Mouse (Mus musculus) hindbrain, embryonic 16.5 days (tissue): Measurements from ENCODE around the gene Klf16. TPM values are rescaled to one million over a fixed set of nuclear protein-coding genes. Genes with fewer than 3 reads are reported as not detected.
A peak's percentile ranks its signal among the peaks of the same experiment; 100 is the strongest.

Source experiments
- ATAC-seq: fragments of 200-750 bp; cut with Nextera tagmentation; 2 replicates; pipeline ENCODE4 v1.8.0; 2017; ENCODE audit warnings: moderate TSS enrichment, moderate library complexity
- H3K27ac ChIP-seq: fragments of 300-500 bp; sonication (generic); 2 replicates; pipeline ENCODE4 v1.5.1; 2014; ENCODE audit warnings: low read depth, mild to moderate bottlenecking, control low read depth, low read length, moderate library complexity
- H3K27me3 ChIP-seq: fragments of 300-500 bp; sonication (generic); replicated peaks from 2 replicates; pipeline ENCODE4 v1.6.1; 2014; ENCODE audit warnings: low read length; ENCODE audit not compliant: control insufficient read depth, insufficient read depth
- H3K36me3 ChIP-seq: fragments of 300-500 bp; sonication (generic); 2 replicates; pipeline ENCODE4 v1.6.1; 2014; ENCODE audit warnings: mild to moderate bottlenecking, low read length, moderate library complexity, mixed read lengths; ENCODE audit not compliant: control insufficient read depth, insufficient read depth
- H3K4me1 ChIP-seq: fragments of 300-500 bp; sonication (generic); 2 replicates; pipeline ENCODE4 v1.6.1; 2014; ENCODE audit warnings: low read depth, low read length; ENCODE audit not compliant: control insufficient read depth, insufficient read depth
- H3K4me2 ChIP-seq: fragments of 300-500 bp; sonication (generic); 2 replicates; pipeline ENCODE4 v1.6.1; 2014; ENCODE audit warnings: mild to moderate bottlenecking, low read length, control low read depth, moderate library complexity
- H3K4me3 ChIP-seq: fragments of 300-500 bp; sonication (generic); 2 replicates; pipeline ENCODE4 v1.5.1; 2014; ENCODE audit warnings: mild to moderate bottlenecking, low read length, control low read depth, moderate library complexity
- H3K9ac ChIP-seq: fragments of 300-500 bp; sonication (generic); 2 replicates; pipeline ENCODE4 v1.6.1; 2014; ENCODE audit warnings: low read depth, mild to moderate bottlenecking, control low read depth, low read length, moderate library complexity
- H3K9me3 ChIP-seq: fragments of 300-500 bp; sonication (generic); 2 replicates; pipeline ENCODE4 v1.6.1; 2014; ENCODE audit warnings: mild to moderate bottlenecking, low read length, moderate library complexity; ENCODE audit not compliant: control insufficient read depth
- WGBS: fragments of 180-500 bp; shearing (Covaris S2); extraction: QIAGEN DNeasy Blood & Tissue Kit; methylation state at CpG from one replicate; pipeline ENCODE4 v1.1.7; 2014; 5-methylcytosine and 5-hydroxymethylcytosine counted together
- polyA plus RNA-seq: library from polyadenylated mRNA; unstranded; fragments of >200 nt; fragmentation: Nextera tagmentation; extraction: Ambion mirVana; gene quantifications from 2 replicates; pipeline ENCODE4 v1.2.1, GENCODE M21; 2015

The Klf16 gene
- polyA plus RNA-seq, 1 experiment from 2014 or later = 5.1 TPM

DNA sequence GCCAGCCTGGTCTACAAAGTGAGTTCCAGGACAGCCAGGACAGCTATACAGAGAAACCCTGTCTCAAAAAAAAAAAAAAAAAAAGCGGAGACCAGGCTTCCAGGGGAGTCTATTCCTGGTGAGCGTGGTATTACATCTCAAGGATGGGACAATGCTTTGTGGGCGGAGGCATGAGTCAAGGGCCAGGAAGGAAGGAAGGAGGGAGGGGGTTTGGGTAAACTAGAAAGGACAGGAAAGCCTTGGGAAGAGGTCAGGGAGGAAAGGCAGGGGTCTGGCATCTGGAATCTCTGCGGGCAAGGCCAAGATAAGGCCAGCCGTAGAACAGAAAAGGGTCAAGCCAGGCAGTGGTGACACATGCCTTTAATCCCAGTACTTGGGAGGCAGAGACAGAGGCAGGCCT is 37.6 kb downstream of the Klf16 start:
- H3K9ac ChIP-seq = no peak overlapping the region
- ATAC-seq = no peak
- peaks cover 23% of the 10 kb centered on the region for H3K27me3 ChIP-seq
- H3K9me3 ChIP-seq = no peaks in the 10 kb centered on the region
- WGBS = 56% methylated on average over 5 of the region's 5 CpGs
- no peak overlapping the region for H3K27ac ChIP-seq
- H3K4me1 ChIP-seq = peaks cover 2% of the 10 kb centered on the region; the same call in 1 of the 2 replicates
- H3K36me3 ChIP-seq = peaks cover 22% of the 10 kb centered on the region
- no peak overlapping the region for H3K4me2 ChIP-seq
- no peak overlapping the region for H3K4me3 ChIP-seq

DNA sequence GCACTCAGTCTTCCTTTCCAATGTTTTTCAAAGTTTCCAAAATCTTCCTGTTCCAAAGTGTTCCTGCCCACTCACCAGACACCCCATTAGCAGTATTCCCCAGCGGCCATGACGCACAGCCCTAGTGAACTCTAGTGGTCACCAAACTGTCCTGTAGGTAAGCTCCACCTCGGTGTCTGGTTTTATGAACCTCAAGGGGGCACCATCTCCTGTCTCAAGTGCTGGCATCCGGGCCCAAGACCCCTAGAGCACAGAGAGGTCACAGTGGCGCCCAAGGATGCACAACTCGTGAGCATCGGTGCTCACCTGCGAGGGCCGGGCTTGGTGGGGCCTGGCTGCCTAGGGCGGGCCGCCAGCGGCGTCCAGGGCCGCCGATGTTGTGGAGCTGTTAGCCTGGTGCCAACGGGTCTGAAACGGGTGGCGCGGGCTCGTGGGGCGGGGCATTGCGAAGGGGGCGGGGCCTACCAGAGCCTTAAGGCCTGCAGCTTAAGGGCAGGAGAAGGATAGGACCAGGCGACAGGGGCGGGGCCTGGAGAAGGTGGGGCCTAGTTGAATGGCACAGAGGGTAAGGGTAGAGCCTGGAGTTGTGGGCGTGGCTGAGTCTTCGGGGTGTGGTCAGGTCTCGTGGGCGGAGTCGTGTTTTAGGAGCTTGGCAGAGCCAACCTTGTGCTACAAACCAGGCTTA is 38.3 kb downstream of the Klf16 start, which contains the start of gene Atp8b3:
Atp8b3 (minus strand) TSS at position 415 of the 685 bp plus-strand sequence.
- peak within 1 kb of the TSS; percentile 20; the same call in 1 of the 2 replicates for H3K4me3 ChIP-seq
- peak within 1 kb of the TSS; percentile 44 for H3K4me2 ChIP-seq
- H3K27me3 ChIP-seq = peaks cover 23% of the 10 kb centered on the region
- H3K4me1 ChIP-seq = peaks cover 2% of the 10 kb centered on the region; the same call in 1 of the 2 replicates
- no peak within 1 kb of the TSS for H3K9ac ChIP-seq
- ATAC-seq = no peak
- H3K36me3 ChIP-seq = peaks cover 22% of the 10 kb centered on the region
- 2% methylated on average over 30 of the region's 30 CpGs for whole genome bisulfite sequencing
- H3K27ac ChIP-seq = no peak within 1 kb of the TSS
- no peaks in the 10 kb centered on the region for H3K9me3 ChIP-seq

DNA sequence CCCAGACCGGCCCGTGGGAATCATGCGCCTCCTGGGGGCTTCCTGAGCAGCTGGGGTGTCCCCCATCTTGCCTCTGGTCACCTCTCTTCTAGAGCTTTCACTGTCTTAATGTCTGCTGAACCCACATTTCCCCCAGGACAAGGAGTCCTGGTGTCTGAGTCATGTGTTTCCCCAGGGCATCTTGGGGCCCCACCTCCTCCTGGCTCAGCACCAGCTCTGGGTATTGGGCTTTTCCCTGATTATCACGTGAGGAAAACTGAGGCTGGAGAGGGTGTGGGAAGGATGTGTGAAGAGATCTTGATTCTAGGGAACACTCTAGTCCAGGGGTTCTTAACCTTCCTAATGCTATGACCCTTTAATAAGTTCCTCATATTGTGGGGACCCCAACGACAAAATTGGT is 38.9 kb downstream of the Klf16 start:
- 56% methylated on average over 5 of the region's 5 CpGs for WGBS
- no peak overlapping the region for H3K4me2 ChIP-seq
- peaks cover 17% of the 10 kb centered on the region for H3K36me3 ChIP-seq
- peaks cover 2% of the 10 kb centered on the region; the same call in 1 of the 2 replicates for H3K4me1 ChIP-seq
- no peak overlapping the region for H3K4me3 ChIP-seq
- no peak overlapping the region for H3K27ac ChIP-seq
- H3K9me3 ChIP-seq = no peaks in the 10 kb centered on the region
- no peak overlapping the region for H3K9ac ChIP-seq
- ATAC-seq = no peak
- H3K27me3 ChIP-seq = peaks cover 23% of the 10 kb centered on the region

DNA sequence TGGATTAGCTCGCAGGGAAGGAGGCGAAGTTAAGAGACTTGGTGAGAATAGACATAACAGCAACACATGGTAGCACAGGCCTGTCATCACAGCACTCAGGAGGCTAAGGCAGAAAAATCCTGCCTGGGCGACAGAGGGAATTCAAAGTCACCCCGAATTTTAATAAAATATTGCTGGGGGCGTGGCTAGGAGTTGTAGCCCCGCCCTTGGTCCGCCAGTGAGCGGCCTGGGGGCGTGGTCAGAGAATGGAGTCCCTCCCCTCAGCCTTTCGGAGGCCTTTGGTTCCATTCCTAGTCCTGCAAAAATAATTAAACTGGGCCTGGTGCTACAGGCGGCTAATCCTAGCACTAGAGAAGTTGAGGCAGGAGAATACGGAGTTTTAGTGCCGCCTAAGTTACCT is 41.4 kb downstream of the Klf16 start:
- Histone ChIP-seq H3K36me3 (no peaks in the 10 kb centered on the region), H3K9me3 (no peaks in the 10 kb centered on the region), H3K4me1 (peaks cover 2% of the 10 kb centered on the region; the same call in 1 of the 2 replicates), H3K4me3 (no peak overlapping the region), H3K27me3 (peaks cover 23% of the 10 kb centered on the region), H3K4me2 (peak overlapping the region; percentile 37; the same call in 1 of the 2 replicates), H3K9ac (no peak overlapping the region), H3K27ac (no peak overlapping the region)
- WGBS = 14% methylated on average over 13 of the region's 13 CpGs
- no peak for ATAC-seq

DNA sequence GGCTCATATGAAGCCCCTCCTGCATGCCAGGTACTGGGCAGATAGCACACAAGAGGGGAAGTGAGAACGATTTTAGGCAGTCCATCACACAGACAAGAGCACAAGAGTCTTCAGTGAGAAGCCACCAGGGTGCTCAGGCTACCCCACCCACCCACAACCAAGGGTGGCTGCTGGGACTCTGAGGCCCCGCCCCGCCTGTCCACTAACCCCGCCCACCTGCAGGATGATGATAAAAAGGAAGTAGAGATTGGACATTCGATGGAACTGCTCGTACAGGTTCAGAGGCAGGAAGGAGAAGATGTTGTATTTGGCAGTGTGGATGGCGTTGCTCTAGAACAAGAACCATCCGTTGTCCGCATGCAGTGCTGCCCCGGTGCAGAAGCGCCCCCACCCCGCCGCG is 42.0 kb downstream of the Klf16 start:
- 14% methylated on average over 14 of the region's 14 CpGs for WGBS
- no peak for ATAC-seq
- Histone ChIP-seq H3K9ac (no peak overlapping the region), H3K36me3 (no peaks in the 10 kb centered on the region), H3K27ac (no peak overlapping the region), H3K4me1 (peaks cover 2% of the 10 kb centered on the region; the same call in 1 of the 2 replicates), H3K9me3 (no peaks in the 10 kb centered on the region), H3K4me2 (peak overlapping the region; percentile 37), H3K4me3 (no peak overlapping the region), H3K27me3 (peaks cover 23% of the 10 kb centered on the region)

DNA sequence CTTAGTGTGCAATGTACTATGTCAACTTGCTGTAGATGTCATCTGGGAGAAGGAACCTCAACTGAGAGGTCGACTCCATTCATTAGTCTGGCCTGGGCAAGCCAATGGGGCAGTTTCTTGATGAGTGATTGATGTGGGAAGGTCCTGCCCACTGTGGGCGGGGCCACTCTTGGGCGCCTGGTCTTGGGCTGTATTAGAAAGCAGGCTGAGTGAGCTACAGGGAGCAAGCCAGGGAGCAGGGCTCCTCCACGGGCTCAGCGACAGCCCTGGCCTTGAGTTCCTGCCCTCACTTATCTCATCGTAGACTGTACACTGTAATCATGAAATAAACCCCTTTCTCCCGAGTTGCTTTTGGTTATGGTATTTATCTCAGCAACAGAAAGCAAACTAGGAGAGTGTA is 43.4 kb downstream of the Klf16 start:
- no peaks in the 10 kb centered on the region for H3K9me3 ChIP-seq
- no peak overlapping the region for H3K4me3 ChIP-seq
- H3K36me3 ChIP-seq = no peaks in the 10 kb centered on the region
- H3K4me1 ChIP-seq = no peaks in the 10 kb centered on the region
- H3K27me3 ChIP-seq = peaks cover 21% of the 10 kb centered on the region
- H3K9ac ChIP-seq = no peak overlapping the region
- WGBS = 19% methylated on average over 7 of the region's 7 CpGs
- no peak overlapping the region for H3K27ac ChIP-seq
- no peak overlapping the region for H3K4me2 ChIP-seq
- ATAC-seq = no peak

DNA sequence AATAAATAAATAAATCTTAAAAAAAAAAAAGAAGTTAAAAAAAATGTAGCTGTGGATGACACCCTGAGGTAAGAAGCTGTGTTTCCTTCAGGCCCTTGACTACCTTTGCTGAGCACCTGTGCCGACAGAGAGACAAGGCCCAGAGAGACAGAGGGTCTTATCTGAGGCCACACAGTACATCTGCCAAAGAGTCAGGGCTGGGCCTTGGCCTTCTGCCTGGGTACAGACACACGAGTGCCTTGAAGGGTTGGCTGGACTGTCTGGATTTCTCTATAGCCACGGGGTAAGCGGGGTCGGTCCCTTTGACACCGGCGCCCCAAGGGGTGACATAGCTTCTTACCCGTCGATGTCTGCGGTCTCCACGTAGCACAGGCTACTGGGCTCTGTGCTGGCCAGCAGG is 44.3 kb downstream of the Klf16 start:
- 82% methylated on average over 11 of the region's 11 CpGs for WGBS
- Histone ChIP-seq H3K27me3 (peaks cover 14% of the 10 kb centered on the region), H3K36me3 (no peaks in the 10 kb centered on the region), H3K27ac (no peak overlapping the region), H3K4me1 (no peaks in the 10 kb centered on the region), H3K9ac (no peak overlapping the region), H3K9me3 (no peaks in the 10 kb centered on the region), H3K4me3 (no peak overlapping the region), H3K4me2 (no peak overlapping the region)
- ATAC-seq = no peak

DNA sequence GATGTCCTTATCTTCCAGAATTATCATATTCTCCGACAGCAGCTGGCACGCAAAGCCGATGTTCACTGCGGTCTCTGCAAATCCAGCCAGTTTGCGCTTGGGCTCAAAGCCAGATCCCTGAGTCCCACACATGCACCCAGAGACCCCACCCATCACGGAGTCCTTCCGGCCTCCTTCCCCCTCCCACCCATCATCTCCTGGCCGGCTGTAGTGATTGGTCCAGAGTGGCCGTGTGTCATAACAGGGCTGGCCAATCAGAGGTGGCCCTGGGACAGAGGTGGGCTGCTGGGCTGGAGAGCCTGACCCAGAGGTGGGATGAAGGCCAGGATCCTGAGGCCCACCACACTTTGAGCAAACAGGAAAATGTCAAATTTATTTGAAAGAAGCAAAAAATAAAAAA is 50.9 kb downstream of the Klf16 start:
- Histone ChIP-seq H3K4me3 (peak overlapping the region; percentile 31), H3K27me3 (no peaks in the 10 kb centered on the region; the same call in 1 of the 2 replicates), H3K4me2 (peak overlapping the region; percentile 46), H3K36me3 (no peaks in the 10 kb centered on the region), H3K27ac (no peak overlapping the region), H3K4me1 (no peaks in the 10 kb centered on the region), H3K9ac (peak overlapping the region; percentile 31), H3K9me3 (no peaks in the 10 kb centered on the region)
- 18% methylated on average over 9 of the region's 9 CpGs for WGBS
- ATAC-seq = peak; percentile 89

DNA sequence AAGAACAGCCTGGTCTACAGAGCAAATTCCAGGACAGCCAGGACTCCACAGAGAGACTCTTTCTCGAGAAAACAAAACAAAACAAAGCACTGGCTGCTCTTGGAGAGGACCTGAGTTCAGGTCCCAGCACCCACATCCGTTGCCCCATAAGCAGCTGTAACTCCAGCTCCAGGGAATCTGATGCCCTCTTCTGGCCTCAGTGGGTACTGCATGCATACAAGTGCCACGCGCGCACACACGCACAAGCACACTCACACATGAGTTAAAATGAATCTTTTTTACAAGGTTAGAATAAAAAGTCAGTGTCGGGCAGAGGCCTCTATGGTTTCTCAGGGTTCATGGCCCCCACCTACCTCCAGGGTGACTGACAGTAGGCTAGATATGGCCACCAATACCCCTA is 53.8 kb downstream of the Klf16 start:
- H3K9me3 ChIP-seq = no peaks in the 10 kb centered on the region
- 93% methylated on average over 7 of the region's 7 CpGs for WGBS
- H3K4me1 ChIP-seq = no peaks in the 10 kb centered on the region
- H3K27me3 ChIP-seq = no peaks in the 10 kb centered on the region; the same call in 1 of the 2 replicates
- no peak overlapping the region for H3K4me3 ChIP-seq
- H3K36me3 ChIP-seq = no peaks in the 10 kb centered on the region
- H3K9ac ChIP-seq = no peak overlapping the region
- H3K4me2 ChIP-seq = no peak overlapping the region
- H3K27ac ChIP-seq = no peak overlapping the region
- no peak for ATAC-seq
